Mouse (Mus musculus) lung, postnatal 0 days (tissue): ENCODE results near the gene Cstf3. TPM values are rescaled to one million over a fixed set of nuclear protein-coding genes. Genes with fewer than 3 reads are reported as not detected.

Source experiments
- ATAC-seq: fragments of 200-750 bp; cut with Nextera tagmentation; 2 replicates; pipeline ENCODE4 v1.8.0; 2017; ENCODE audit warnings: moderate library complexity
- DNase-seq: peaks from one replicate; pipeline ENCODE4 v3.0.0-alpha.2; 2016; ENCODE audit warnings: low spot score
- H3K27ac ChIP-seq: fragments of 300-500 bp; sonication (generic); 2 replicates; pipeline ENCODE4 v1.5.1; 2014; ENCODE audit warnings: antibody characterized with exemption, mild to moderate bottlenecking, low read length, mixed read lengths
- H3K27me3 ChIP-seq: fragments of 300-500 bp; sonication (generic); replicated peaks from 2 replicates; pipeline ENCODE4 v1.6.1; 2014; ENCODE audit warnings: low read length, mixed read lengths; ENCODE audit not compliant: insufficient read depth
- H3K36me3 ChIP-seq: fragments of 300-500 bp; sonication (generic); 2 replicates; pipeline ENCODE4 v1.6.1; 2014; ENCODE audit warnings: low read length, mixed read lengths; ENCODE audit not compliant: insufficient read depth
- H3K4me1 ChIP-seq: fragments of 300-500 bp; sonication (generic); 2 replicates; pipeline ENCODE4 v1.6.1; 2014; ENCODE audit warnings: antibody characterized with exemption, low read depth, low read length, mixed read lengths; ENCODE audit not compliant: insufficient read depth
- H3K4me2 ChIP-seq: fragments of 300-500 bp; sonication (generic); replicated peaks from 2 replicates; pipeline ENCODE4 v1.6.1; 2014; ENCODE audit warnings: low read depth, mild to moderate bottlenecking, low read length, moderate library complexity, mixed read lengths
- H3K4me3 ChIP-seq: fragments of 300-500 bp; sonication (generic); 2 replicates; pipeline ENCODE4 v1.5.1; 2014; ENCODE audit warnings: low read depth, low read length
- H3K9ac ChIP-seq: fragments of 300-500 bp; sonication (generic); replicated peaks from 2 replicates; pipeline ENCODE4 v1.6.1; 2014; ENCODE audit warnings: low read depth, mild to moderate bottlenecking
- H3K9me3 ChIP-seq: fragments of 300-500 bp; sonication (generic); 2 replicates; pipeline ENCODE4 v1.6.1; 2016; ENCODE audit warnings: low read length, mixed read lengths
- CTCF ChIP-seq: IDR thresholded peaks from 2 replicates; pipeline ENCODE4 v1.5.1; 2016; ENCODE audit warnings: antibody characterized with exemption, mild to moderate bottlenecking
- EP300 ChIP-seq: IDR thresholded peaks from 2 replicates; pipeline ENCODE4 v1.6.1; 2016; ENCODE audit warnings: antibody characterized with exemption, mild to moderate bottlenecking, control low read depth
- whole genome bisulfite sequencing: fragments of 180-500 bp; shearing (Covaris S2); extraction: QIAGEN DNeasy Blood & Tissue Kit; methylation state at CpG from one replicate; pipeline ENCODE4 v1.1.7; 2014; 5-methylcytosine and 5-hydroxymethylcytosine counted together
- polyA plus RNA-seq: library from polyadenylated mRNA; unstranded; fragments of >200 nt; fragmentation: Nextera tagmentation; extraction: Ambion mirVana; gene quantifications from 2 replicates; pipeline ENCODE4 v1.2.1, GENCODE M21; 2015

Gene Cstf3
- polyA plus RNA-seq, 1 experiment from 2014 or later: 31.5 TPM

DNA sequence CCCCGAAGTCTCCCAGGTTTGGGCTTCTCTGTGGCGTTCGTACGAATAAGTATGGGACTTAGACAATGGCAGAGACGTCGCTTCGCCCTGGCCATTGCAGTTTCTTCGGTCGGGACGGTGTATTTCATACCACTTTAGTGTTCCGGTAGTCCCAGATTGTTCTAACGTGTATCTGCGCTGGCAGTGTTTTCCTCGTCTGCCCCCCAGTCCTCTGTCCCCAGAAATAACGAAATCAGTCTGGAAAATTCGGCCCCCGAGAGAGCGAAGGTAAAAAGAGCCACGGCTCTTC lies 450 bp downstream of the Cstf3 start:
- peak overlapping the region; percentile 94 for H3K4me3 ChIP-seq
- under 1% methylated on average over 19 of the region's 19 CpGs for WGBS
- H3K36me3 ChIP-seq: no peaks in the 10 kb centered on the region
- peak overlapping the region; percentile 93 for H3K27ac ChIP-seq
- peak overlapping the region; percentile 55 for H3K4me2 ChIP-seq
- H3K9ac ChIP-seq: peak overlapping the region; percentile 93
- 0 out of 2 replicates have a peak, but pooled peaks cover 2% of the 10 kb centered on the region for H3K4me1 ChIP-seq
- ATAC-seq: no peak
- DNase-seq: peak; percentile 23
- H3K9me3 ChIP-seq: no peaks in the 10 kb centered on the region
- H3K27me3 ChIP-seq: no peaks in the 10 kb centered on the region
- no peak for TF ChIP-seq EP300
- no peak for TF ChIP-seq CTCF

- Histone ChIP-seq H3K4me2 (peak overlapping the region; percentile 55), H3K4me3 (peak overlapping the region; percentile 94), H3K4me1 (0 out of 2 replicates have a peak, but pooled peaks cover 2% of the 10 kb centered on the region), H3K36me3 (no peaks in the 10 kb centered on the region), H3K9ac (peak overlapping the region; percentile 93), H3K27me3 (no peaks in the 10 kb centered on the region), H3K27ac (peak overlapping the region; percentile 93), H3K9me3 (no peaks in the 10 kb centered on the region)
- ATAC-seq (no peak), DNase-seq (peak; percentile 25)
- under 1% methylated on average over 6 of the region's 6 CpGs for WGBS
- TF ChIP-seq EP300: no peak
- no peak for TF ChIP-seq CTCF
Measured at GRCm38 (mm10) chr2:104591141-104591540, 818 bp downstream of the Cstf3 start.

DNA sequence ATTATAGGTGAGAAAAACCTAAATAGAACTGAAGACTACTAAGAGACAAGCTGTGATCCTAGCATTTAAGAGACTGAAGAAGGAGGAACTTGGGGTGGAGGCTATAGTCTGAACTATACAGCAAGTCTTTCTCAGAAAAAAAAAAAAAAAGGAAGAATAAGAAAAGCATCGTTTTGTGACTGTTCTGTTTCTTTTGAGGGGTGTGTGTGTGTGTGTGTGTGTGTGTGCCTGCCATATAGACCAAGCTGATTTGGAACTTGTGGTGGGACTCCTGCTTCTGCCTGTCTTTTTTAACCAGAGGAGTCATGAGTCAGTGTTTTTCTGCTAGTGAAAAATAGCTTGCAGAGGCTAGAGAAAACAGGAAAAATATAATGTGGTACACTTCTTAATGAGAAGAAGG lies 4.7 kb downstream of the Cstf3 start:
- no peaks in the 10 kb centered on the region for H3K36me3 ChIP-seq
- H3K27me3 ChIP-seq: no peaks in the 10 kb centered on the region

GRCm38 (mm10) chr2:104603431-104603830 lies 13.1 kb downstream of the Cstf3 start:
- ATAC-seq: peak; percentile 47; the same call in 1 of the 2 replicates

More for the DNA sequence above, 4.7 kb downstream of the Cstf3 start:
- WGBS: 40% methylated on average over 1 of the region's 1 CpGs
- H3K27ac ChIP-seq: no peak overlapping the region
- 0 out of 2 replicates have a peak, but pooled peaks cover 2% of the 10 kb centered on the region for H3K4me1 ChIP-seq
- no peak for TF ChIP-seq CTCF
- no peak for TF ChIP-seq EP300
- H3K9me3 ChIP-seq: no peaks in the 10 kb centered on the region
- DNase-seq (no peak), ATAC-seq (no peak)
- H3K4me2 ChIP-seq: no peak overlapping the region
- H3K4me3 ChIP-seq: no peak overlapping the region
- no peak overlapping the region for H3K9ac ChIP-seq

GRCm38 (mm10) chr2:104604718-104605117 lies 14.4 kb downstream of the Cstf3 start:
- Histone ChIP-seq H3K4me3 (no peak overlapping the region), H3K27me3 (no peaks in the 10 kb centered on the region), H3K9ac (no peak overlapping the region), H3K4me1 (no peaks in the 10 kb centered on the region), H3K9me3 (no peaks in the 10 kb centered on the region), H3K27ac (no peak overlapping the region), H3K4me2 (no peak overlapping the region), H3K36me3 (no peaks in the 10 kb centered on the region)
- 63% methylated on average over 5 of the region's 5 CpGs for WGBS
- ATAC-seq: no peak
- DNase-seq: no peak
- TF ChIP-seq CTCF: no peak
- TF ChIP-seq EP300: no peak

More at GRCm38 (mm10) chr2:104603431-104603830, 13.1 kb downstream of the Cstf3 start:
- H3K9me3 ChIP-seq: no peaks in the 10 kb centered on the region
- no peak for DNase-seq
- 6% methylated on average over 1 of the region's 1 CpGs for WGBS
- no peaks in the 10 kb centered on the region for H3K27me3 ChIP-seq
- no peak overlapping the region for H3K4me2 ChIP-seq
- no peak overlapping the region for H3K9ac ChIP-seq
- no peak overlapping the region for H3K4me3 ChIP-seq
- no peak overlapping the region for H3K27ac ChIP-seq
- no peaks in the 10 kb centered on the region for H3K4me1 ChIP-seq
- TF ChIP-seq EP300: no peak
- TF ChIP-seq CTCF: no peak
- no peaks in the 10 kb centered on the region for H3K36me3 ChIP-seq

DNA sequence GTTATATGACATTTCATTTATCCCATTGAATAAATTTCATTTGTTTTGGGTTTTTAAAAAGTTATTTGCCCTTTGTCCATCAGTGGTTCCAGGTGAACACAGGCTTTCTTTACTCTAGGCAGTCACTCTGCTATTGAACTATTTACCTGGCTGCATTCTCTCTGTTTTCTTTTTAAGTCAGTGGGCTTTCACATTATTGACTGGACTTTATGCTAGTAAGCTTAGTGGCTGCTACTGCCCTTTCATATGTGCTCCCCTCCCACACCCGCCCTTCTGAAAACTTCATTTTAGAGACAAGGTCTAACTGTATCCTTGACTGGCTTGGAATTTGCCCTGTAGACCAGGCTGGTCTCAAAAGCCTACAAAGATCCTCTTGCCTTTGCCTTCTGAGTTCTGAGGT lies 15.2 kb downstream of the Cstf3 start:
- Histone ChIP-seq H3K36me3 (no peaks in the 10 kb centered on the region), H3K9me3 (no peaks in the 10 kb centered on the region), H3K27ac (no peak overlapping the region), H3K9ac (no peak overlapping the region), H3K4me1 (no peaks in the 10 kb centered on the region), H3K4me3 (no peak overlapping the region), H3K27me3 (no peaks in the 10 kb centered on the region), H3K4me2 (no peak overlapping the region)
- TF ChIP-seq EP300: no peak
- TF ChIP-seq CTCF: no peak
- WGBS: 88% methylated on average over 1 of the region's 1 CpGs
- no peak for DNase-seq
- no peak for ATAC-seq

DNA sequence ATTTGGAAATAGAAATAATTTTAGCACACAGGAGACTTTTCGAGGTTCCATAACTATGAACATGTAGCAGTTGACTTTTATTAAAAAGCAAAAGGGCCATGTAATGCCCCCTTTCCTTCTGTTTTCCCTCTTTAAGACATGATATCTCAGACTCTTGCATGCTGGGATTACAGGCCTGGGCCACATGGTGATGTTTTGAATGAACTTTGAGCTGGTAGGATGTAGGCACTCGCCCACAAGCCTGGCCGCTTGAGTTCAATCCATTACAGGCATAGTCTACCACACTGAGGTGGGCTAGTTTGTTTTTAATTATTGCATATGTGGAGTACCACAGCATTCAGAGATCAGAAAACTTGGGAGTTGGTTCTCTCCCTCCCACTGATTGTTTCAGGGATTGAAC lies 24.5 kb downstream of the Cstf3 start:
- WGBS: 97% methylated on average over 3 of the region's 3 CpGs
- TF ChIP-seq EP300: no peak
- no peak for TF ChIP-seq CTCF
- H3K36me3 ChIP-seq: no peaks in the 10 kb centered on the region
- no peak for ATAC-seq
- H3K27me3 ChIP-seq: no peaks in the 10 kb centered on the region
- no peak overlapping the region for H3K27ac ChIP-seq
- H3K4me2 ChIP-seq: no peak overlapping the region
- no peak overlapping the region for H3K9ac ChIP-seq
- no peak for DNase-seq
- H3K4me3 ChIP-seq: no peak overlapping the region
- H3K9me3 ChIP-seq: no peaks in the 10 kb centered on the region
- H3K4me1 ChIP-seq: no peaks in the 10 kb centered on the region
